Mouse (Mus musculus) MEL (cell line): ENCODE results near the gene Baz1a. TPM values are rescaled to one million over a fixed set of nuclear protein-coding genes. Genes with fewer than 3 reads are reported as not detected.
"Not testable (repeated sequence)": the region's sequence is repeated elsewhere in the genome, so short reads cannot be mapped to it uniquely, and the experiment has no call there.

ENCODE experiments used
- DNase-seq: peaks from one replicate; pipeline ENCODE4 v3.0.0; 2011; ENCODE audit warnings: low read depth, low spot score
- H3K27ac ChIP-seq: 2 replicates; pipeline ENCODE4 v1.5.1; 2012; ENCODE audit warnings: low read depth, mild to moderate bottlenecking, control low read depth, low read length, moderate library complexity; ENCODE audit not compliant: control insufficient read depth
- H3K27me3 ChIP-seq, 2 experiments: fragments of 150-350 bp in 1 of 2; sonication (generic) in 1 of 2; 2 replicates each; pipeline ENCODE4 v1.6.1; 2012; ENCODE audit warnings: low read length in 2 of 2, mild to moderate bottlenecking in 2 of 2, improper control_type of control experiment in 1 of 2, moderate library complexity in 1 of 2; ENCODE audit not compliant: insufficient read depth in 2 of 2, control insufficient read depth in 1 of 2
- H3K36me3 ChIP-seq, 2 experiments: 2 replicates each; pipeline ENCODE4 v1.6.1; 2012 to 2014; ENCODE audit warnings: low read length in 2 of 2, improper control_type of control experiment in 1 of 2, inconsistent platforms in 1 of 2, mild to moderate bottlenecking in 1 of 2; ENCODE audit not compliant: insufficient read depth in 2 of 2, control insufficient read depth in 1 of 2
- H3K4me1 ChIP-seq, 2 experiments: fragments of 150-350 bp in 1 of 2; sonication (generic) in 1 of 2; 2 replicates each; pipeline ENCODE4 v1.6.1; 2012; ENCODE audit warnings: low read length in 2 of 2, improper control_type of control experiment in 1 of 2, mild to moderate bottlenecking in 1 of 2; ENCODE audit not compliant: insufficient read depth in 2 of 2, control insufficient read depth in 1 of 2
- H3K4me3 ChIP-seq, 2 experiments: fragments of 150-350 bp in 1 of 2; sonication (generic) in 1 of 2; 2 replicates each; pipeline ENCODE4 v1.5.1; 2012; ENCODE audit warnings: low read depth in 2 of 2, low read length in 2 of 2, mild to moderate bottlenecking in 2 of 2, moderate library complexity in 2 of 2, control low read depth in 1 of 2, improper control_type of control experiment in 1 of 2; ENCODE audit not compliant: control insufficient read depth in 1 of 2, insufficient read depth in 1 of 2
- H3K79me2 ChIP-seq: 2 replicates; pipeline ENCODE4 v1.6.1; 2012; ENCODE audit warnings: mild to moderate bottlenecking, low read length, moderate library complexity; ENCODE audit not compliant: control insufficient read depth, poor library complexity, insufficient read depth
- H3K9ac ChIP-seq: 2 replicates; pipeline ENCODE4 v1.6.1; 2012; ENCODE audit warnings: low read depth, mild to moderate bottlenecking, control low read depth, low read length, moderate library complexity; ENCODE audit not compliant: control insufficient read depth, poor library complexity, severe bottlenecking
- H3K9me3 ChIP-seq: fragments of 150-350 bp; sonication (generic); replicated peaks from 2 replicates; pipeline ENCODE4 v1.6.1; 2012; ENCODE audit warnings: mild to moderate bottlenecking, low read length, improper control_type of control experiment, moderate library complexity; ENCODE audit not compliant: insufficient read depth
- CTCF ChIP-seq, 3 experiments: IDR thresholded peaks in 2 of 3; conservative IDR thresholded peaks in 1 of 3; 2 replicates each; pipeline ENCODE4 v1.5.1; 2011 to 2012; ENCODE audit warnings: low read length in 3 of 3, low read depth in 2 of 3, mild to moderate bottlenecking in 2 of 3, improper control_type of control experiment in 1 of 3, inconsistent platforms in 1 of 3, mixed read lengths in 1 of 3, moderate library complexity in 1 of 3; ENCODE audit not compliant: control insufficient read depth in 1 of 3, insufficient read depth in 1 of 3, poor library complexity in 1 of 3, severe bottlenecking in 1 of 3
- GABPA ChIP-seq: IDR thresholded peaks from 2 replicates; pipeline ENCODE4 v1.6.1; 2012; ENCODE audit warnings: low read depth, mild to moderate bottlenecking, inconsistent platforms, low read length, improper control_type of control experiment, moderate library complexity
- GATA1 ChIP-seq: IDR thresholded peaks from 2 replicates; pipeline ENCODE4 v1.6.1; 2011; ENCODE audit warnings: low read depth, low read length, improper control_type of control experiment
- MEF2A ChIP-seq: IDR thresholded peaks from 2 replicates; pipeline ENCODE4 v1.6.1; 2014; ENCODE audit warnings: low read depth, mild to moderate bottlenecking, inconsistent platforms, low read length, improper control_type of control experiment; ENCODE audit not compliant: poor library complexity, insufficient replicate concordance, severe bottlenecking; ENCODE audit errors: extremely low read depth
- MYB ChIP-seq: IDR thresholded peaks from 2 replicates; pipeline ENCODE4 v1.6.1; 2011; ENCODE audit warnings: mild to moderate bottlenecking, low read depth, low read length, improper control_type of control experiment
- MYC ChIP-seq: IDR thresholded peaks from 2 replicates; pipeline ENCODE4 v1.6.1; 2011; ENCODE audit warnings: low read depth, mild to moderate bottlenecking, low read length, improper control_type of control experiment, moderate library complexity
- RAD21 ChIP-seq: IDR thresholded peaks from 2 replicates; pipeline ENCODE4 v1.6.1; 2011; ENCODE audit warnings: mild to moderate bottlenecking, low read depth, low read length, improper control_type of control experiment
- RCOR1 ChIP-seq: IDR thresholded peaks from 2 replicates; pipeline ENCODE4 v1.6.1; 2012; ENCODE audit warnings: low read depth, mild to moderate bottlenecking, inconsistent platforms, low read length, improper control_type of control experiment
- SMC3 ChIP-seq: IDR thresholded peaks from 2 replicates; pipeline ENCODE4 v1.6.1; 2011; ENCODE audit warnings: low read depth, low read length, improper control_type of control experiment
- USF1 ChIP-seq: IDR thresholded peaks from 2 replicates; pipeline ENCODE4 v1.6.1; 2014; ENCODE audit warnings: low read depth, mild to moderate bottlenecking, inconsistent platforms, low read length, improper control_type of control experiment, moderate library complexity
- polyA plus RNA-seq, 2 experiments: library from polyadenylated mRNA; stranded (reverse) in 1 of 2; unstranded in 1 of 2; fragments of >175 nt in 1 of 2; fragments of >200 nt in 1 of 2; gene quantifications; 2 replicates each; pipeline versions ENCODE4 v1.2.1 to v1.2.4; 2012; ENCODE audit warnings: low replicate concordance in 2 of 2, low read depth in 1 of 2; ENCODE audit not compliant: insufficient read length in 2 of 2, insufficient read depth in 1 of 2, missing spikeins in 1 of 2
- total RNA-seq: library from RNA; depleted of rRNA; stranded (reverse); fragments of 300-350 nt; gene quantifications from 2 replicates; pipeline ENCODE4 v1.2.3, GENCODE M21; 2012

The Baz1a gene
- total and polyA plus RNA-seq, 3 experiments: 39.8 to 203 (median 46.0) TPM

GRCm38 (mm10) chr12:54910387-54910786 is 103.8 kb downstream of the Baz1a start:
- Histone ChIP-seq H3K4me3 (no peak overlapping the region), H3K4me1 (no peaks in the 10 kb centered on the region), H3K36me3 (peaks cover 0 to 65% of the 10 kb centered on the region in 2 experiments; a peak in 2 of 4 replicates), H3K27ac (no peak overlapping the region), H3K27me3 (no peaks in the 10 kb centered on the region), H3K9ac (no peak overlapping the region), H3K79me2 (no peaks in the 10 kb centered on the region), H3K9me3 (no peaks in the 10 kb centered on the region)
- no peak for DNase-seq
- TF ChIP-seq USF1: no peak
- no peak for TF ChIP-seq MYB
- TF ChIP-seq GABPA: no peak
- no peak for TF ChIP-seq RCOR1
- no peak for TF ChIP-seq MYC
- no peak for TF ChIP-seq GATA1

- H3K27me3 ChIP-seq, H3K9ac ChIP-seq, H3K79me2 ChIP-seq, H3K4me1 ChIP-seq, H3K27ac ChIP-seq, DNase-seq, H3K4me3 ChIP-seq, H3K9me3 ChIP-seq: not testable (repeated sequence)
- H3K36me3 ChIP-seq: peaks cover 0 to 24% of the 10 kb centered on the region in 2 experiments; a peak in 2 of 4 replicates
Measured at GRCm38 (mm10) chr12:54892559-54892958, 121.6 kb downstream of the Baz1a start.

GRCm38 (mm10) chr12:54890426-54890825 is 123.7 kb downstream of the Baz1a start:
- H3K79me2 ChIP-seq: no peaks in the 10 kb centered on the region
- H3K27me3 ChIP-seq: no peaks in the 10 kb centered on the region
- TF ChIP-seq CTCF (IDR thresholded peaks at IDR 0.05 in 2 of 3, conservative IDR thresholded peaks at IDR 0.05 in 1 of 3; ENCODE audit: control insufficient read depth in 1 of 3, insufficient read depth in 1 of 3, low read depth in 2 of 3, low read length in 3 of 3, poor library complexity in 1 of 3, severe bottlenecking in 1 of 3): peak; percentile 16 to 69 (median 51); a peak in 4 of 6 replicates
- peak; percentile 44 for TF ChIP-seq SMC3
- TF ChIP-seq MEF2A: no peak
- TF ChIP-seq RAD21: peak; percentile 38
- TF ChIP-seq, all 39 proteins: peak for 3
- H3K4me1 ChIP-seq: no peaks in the 10 kb centered on the region
- peaks cover 0 to 8% of the 10 kb centered on the region in 2 experiments; a peak in 2 of 4 replicates for H3K36me3 ChIP-seq
- H3K4me3 ChIP-seq: no peak overlapping the region
- no peaks in the 10 kb centered on the region for H3K9me3 ChIP-seq
- no peak overlapping the region for H3K27ac ChIP-seq
- peak; percentile 59 for DNase-seq
- no peak overlapping the region for H3K9ac ChIP-seq
